Mouse (Mus musculus): ENCODE measurements around the gene Pacs2.

DNA sequence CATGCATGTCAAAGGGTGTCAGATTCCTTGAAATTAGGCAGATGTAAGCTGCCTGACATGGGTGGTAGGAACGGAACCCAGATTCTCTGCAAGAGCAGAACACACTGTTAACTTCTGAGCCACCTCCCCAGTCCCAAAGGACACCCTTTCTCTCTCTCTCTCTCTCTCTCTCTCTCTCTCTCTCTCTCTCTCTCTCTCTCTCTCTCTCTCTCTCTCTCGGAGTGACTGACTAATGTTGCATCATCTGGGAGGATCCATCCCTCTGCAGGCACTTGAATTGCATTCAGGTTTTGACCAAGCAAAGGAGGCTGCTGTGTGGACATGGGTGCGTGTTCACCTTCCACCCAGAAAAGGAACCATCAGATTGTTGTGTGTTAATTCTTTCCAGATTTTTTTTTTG lies 73.0 kb downstream of the Pacs2 start:
- TF ChIP-seq GATA1 (IDR thresholded peaks at IDR 0.05; ENCODE audit: borderline replicate concordance, low read length): no peak
- no peak for TF ChIP-seq FLI1 (IDR thresholded peaks at IDR 0.05; ENCODE audit: low read length)
